Mouse (Mus musculus): ENCODE results near the gene Odf3l2.

DNA sequence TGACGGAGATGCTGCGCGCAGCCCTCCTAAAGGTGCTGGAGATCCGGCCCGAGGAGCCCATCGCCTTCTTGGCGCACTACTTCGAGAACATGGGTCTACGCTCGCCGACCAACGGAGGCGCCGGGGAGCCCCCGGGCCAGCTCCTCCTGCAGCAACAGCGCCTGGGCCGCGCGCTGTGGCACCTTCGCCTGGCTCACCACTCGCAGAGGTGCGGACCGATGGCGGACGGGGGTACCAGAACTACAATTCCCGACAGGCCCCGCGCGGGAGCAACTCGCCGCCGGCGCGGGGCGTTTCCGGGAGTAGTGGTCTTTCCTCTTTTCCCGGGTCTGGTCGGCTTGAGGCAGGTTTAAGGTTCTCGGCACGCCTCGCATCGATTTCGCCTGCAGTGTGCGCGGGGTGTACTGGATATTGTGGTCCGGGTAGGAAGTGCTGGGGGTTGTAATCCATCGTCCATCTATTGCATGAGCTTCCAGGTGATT is 24.1 kb upstream of the Odf3l2 start:
- peak; percentile 26; the same call in 1 of the 2 replicates for TF ChIP-seq POLR2A (IDR thresholded peaks at IDR 0.05; ENCODE audit: insufficient read depth, low read depth, low read length)
- TF ChIP-seq CTCF (IDR thresholded peaks at IDR 0.05; ENCODE audit: insufficient read depth, low read depth, low read length): no peak

All from olfactory bulb, adult 2 months (tissue).